Mouse (Mus musculus) liver, embryonic 16.5 days (tissue): ENCODE measurements around the gene Rbfox1. TPM values are rescaled to one million over a fixed set of nuclear protein-coding genes. Genes with fewer than 3 reads are reported as not detected.

Experiments
- ATAC-seq: fragments of 200-750 bp; cut with Nextera tagmentation; 2 replicates; pipeline ENCODE4 v1.8.0; 2017; ENCODE audit warnings: low read depth, mild to moderate bottlenecking, moderate number of reproducible peaks, moderate library complexity
- H3K27ac ChIP-seq: fragments of 300-500 bp; sonication (generic); 2 replicates; pipeline ENCODE4 v1.5.1; 2014; ENCODE audit warnings: mild to moderate bottlenecking, low read length
- H3K27me3 ChIP-seq: fragments of 300-500 bp; sonication (generic); 2 replicates; pipeline ENCODE4 v1.6.1; 2014; ENCODE audit warnings: low read depth, low read length, mixed read lengths; ENCODE audit not compliant: control insufficient read depth, insufficient read depth
- H3K36me3 ChIP-seq: fragments of 300-500 bp; sonication (generic); 2 replicates; pipeline ENCODE4 v1.6.1; 2014; ENCODE audit warnings: mild to moderate bottlenecking; ENCODE audit not compliant: control insufficient read depth, insufficient read depth
- H3K4me1 ChIP-seq: fragments of 300-500 bp; sonication (generic); 2 replicates; pipeline ENCODE4 v1.6.1; 2014; ENCODE audit warnings: low read depth, low read length, mixed read lengths; ENCODE audit not compliant: control insufficient read depth
- H3K4me2 ChIP-seq: fragments of 300-500 bp; sonication (generic); 2 replicates; pipeline ENCODE4 v1.6.1; 2014; ENCODE audit warnings: low read depth, low read length, mixed read lengths
- H3K4me3 ChIP-seq: fragments of 300-500 bp; sonication (generic); 2 replicates; pipeline ENCODE4 v1.5.1; 2014; ENCODE audit warnings: low read depth, mild to moderate bottlenecking, low read length
- H3K9ac ChIP-seq: fragments of 300-500 bp; sonication (generic); 2 replicates; pipeline ENCODE4 v1.6.1; 2014; ENCODE audit warnings: low read depth, low read length
- H3K9me3 ChIP-seq: fragments of 300-500 bp; sonication (generic); replicated peaks from 2 replicates; pipeline ENCODE4 v1.6.1; 2016; ENCODE audit warnings: low read length; ENCODE audit not compliant: control insufficient read depth
- WGBS: fragments of 180-500 bp; shearing (Covaris S2); extraction: QIAGEN DNeasy Blood & Tissue Kit; methylation state at CpG from one replicate; pipeline ENCODE4 v1.1.7; 2014; ENCODE audit not compliant: insufficient replicate concordance; 5-methylcytosine and 5-hydroxymethylcytosine counted together
- polyA plus RNA-seq: library from polyadenylated mRNA; unstranded; fragments of >200 nt; fragmentation: Nextera tagmentation; extraction: Ambion mirVana; gene quantifications from 2 replicates; pipeline ENCODE4 v1.2.1, GENCODE M21; 2015

Rbfox1 gene
- polyA plus RNA-seq, 1 experiment from 2014 or later: 0.38 TPM

- no peak overlapping the region for H3K9ac ChIP-seq
- 69% methylated on average over 3 of the region's 3 CpGs for WGBS
- no peaks in the 10 kb centered on the region for H3K4me1 ChIP-seq
- H3K9me3 ChIP-seq: no peaks in the 10 kb centered on the region
- no peak overlapping the region for H3K4me3 ChIP-seq
- H3K27ac ChIP-seq: no peak overlapping the region
- no peak overlapping the region for H3K4me2 ChIP-seq
- no peaks in the 10 kb centered on the region for H3K27me3 ChIP-seq
- H3K36me3 ChIP-seq: no peaks in the 10 kb centered on the region
- no peak for ATAC-seq
Observed at GRCm38 (mm10) chr16:7093686-7094085, 1208.5 kb downstream of the Rbfox1 start.

GRCm38 (mm10) chr16:7094181-7094749 lies 1209.1 kb downstream of the Rbfox1 start:
- Histone ChIP-seq H3K4me3 (no peak overlapping the region), H3K4me1 (no peaks in the 10 kb centered on the region), H3K9me3 (no peaks in the 10 kb centered on the region), H3K27ac (no peak overlapping the region), H3K9ac (no peak overlapping the region), H3K4me2 (no peak overlapping the region), H3K36me3 (no peaks in the 10 kb centered on the region), H3K27me3 (no peaks in the 10 kb centered on the region)
- no peak for ATAC-seq
- WGBS: 53% methylated on average over 7 of the region's 7 CpGs

- Histone ChIP-seq H3K4me1 (no peaks in the 10 kb centered on the region), H3K9me3 (no peaks in the 10 kb centered on the region), H3K27me3 (no peaks in the 10 kb centered on the region), H3K9ac (no peak overlapping the region), H3K36me3 (no peaks in the 10 kb centered on the region), H3K4me2 (no peak overlapping the region), H3K4me3 (no peak overlapping the region), H3K27ac (no peak overlapping the region)
- 60% methylated on average over 2 of the region's 2 CpGs for WGBS
- no peak for ATAC-seq
Observed at GRCm38 (mm10) chr16:7097071-7097470, 1211.9 kb downstream of the Rbfox1 start.

- no peaks in the 10 kb centered on the region for H3K27me3 ChIP-seq
- 64% methylated on average over 8 of the region's 8 CpGs for WGBS
- no peak overlapping the region for H3K27ac ChIP-seq
- H3K9ac ChIP-seq: no peak overlapping the region
- no peak for ATAC-seq
- no peaks in the 10 kb centered on the region for H3K9me3 ChIP-seq
- no peak overlapping the region for H3K4me3 ChIP-seq
- H3K4me1 ChIP-seq: no peaks in the 10 kb centered on the region
- no peak overlapping the region for H3K4me2 ChIP-seq
- no peaks in the 10 kb centered on the region for H3K36me3 ChIP-seq
Observed at GRCm38 (mm10) chr16:7097951-7098710, 1213.0 kb downstream of the Rbfox1 start.

- no peaks in the 10 kb centered on the region for H3K4me1 ChIP-seq
- H3K27me3 ChIP-seq: no peaks in the 10 kb centered on the region
- WGBS: 53% methylated on average over 11 of the region's 11 CpGs
- H3K36me3 ChIP-seq: no peaks in the 10 kb centered on the region
- peak; percentile 83 for ATAC-seq
- no peak overlapping the region for H3K4me2 ChIP-seq
- no peak overlapping the region for H3K27ac ChIP-seq
- no peak overlapping the region for H3K4me3 ChIP-seq
- H3K9me3 ChIP-seq: no peaks in the 10 kb centered on the region
- H3K9ac ChIP-seq: no peak overlapping the region
Observed at GRCm38 (mm10) chr16:7099506-7100300, 1214.5 kb downstream of the Rbfox1 start.

- ATAC-seq: no peak
- 45% methylated on average over 1 of the region's 1 CpGs for WGBS
Observed at GRCm38 (mm10) chr16:7102486-7102885, 1217.3 kb downstream of the Rbfox1 start.

GRCm38 (mm10) chr16:7103301-7103700 lies 1218.1 kb downstream of the Rbfox1 start:
- 57% methylated on average over 5 of the region's 5 CpGs for WGBS
- no peak overlapping the region for H3K4me3 ChIP-seq
- H3K4me1 ChIP-seq: no peaks in the 10 kb centered on the region
- H3K4me2 ChIP-seq: no peak overlapping the region
- H3K27me3 ChIP-seq: no peaks in the 10 kb centered on the region
- no peaks in the 10 kb centered on the region for H3K36me3 ChIP-seq
- H3K9ac ChIP-seq: no peak overlapping the region
- H3K9me3 ChIP-seq: no peaks in the 10 kb centered on the region
- no peak overlapping the region for H3K27ac ChIP-seq
- no peak for ATAC-seq

More at GRCm38 (mm10) chr16:7102486-7102885, 1217.3 kb downstream of the Rbfox1 start:
- no peaks in the 10 kb centered on the region for H3K36me3 ChIP-seq
- H3K4me1 ChIP-seq: no peaks in the 10 kb centered on the region
- H3K27me3 ChIP-seq: no peaks in the 10 kb centered on the region
- no peak overlapping the region for H3K4me3 ChIP-seq
- H3K27ac ChIP-seq: no peak overlapping the region
- H3K9ac ChIP-seq: no peak overlapping the region
- no peak overlapping the region for H3K4me2 ChIP-seq
- no peaks in the 10 kb centered on the region for H3K9me3 ChIP-seq

GRCm38 (mm10) chr16:7106450-7107015 lies 1221.4 kb downstream of the Rbfox1 start:
- Histone ChIP-seq H3K27ac (no peak overlapping the region), H3K9me3 (no peaks in the 10 kb centered on the region)

More at GRCm38 (mm10) chr16:7106450-7107015, 1221.4 kb downstream of the Rbfox1 start:
- no peak overlapping the region for H3K4me3 ChIP-seq
- no peak overlapping the region for H3K9ac ChIP-seq
- no peak for ATAC-seq
- no peaks in the 10 kb centered on the region for H3K4me1 ChIP-seq
- no peak overlapping the region for H3K4me2 ChIP-seq
- H3K36me3 ChIP-seq: no peaks in the 10 kb centered on the region
- 66% methylated on average over 5 of the region's 5 CpGs for WGBS
- no peaks in the 10 kb centered on the region for H3K27me3 ChIP-seq
